Mouse (Mus musculus): Measurements from ENCODE around the gene Il9r. TPM values are rescaled to one million over a fixed set of nuclear protein-coding genes. Genes with fewer than 3 reads are reported as not detected.

Gene Il9r
- total and polyA plus RNA-seq, 3 experiments = 20.0 to 52.1 (median 47.5) TPM

DNA sequence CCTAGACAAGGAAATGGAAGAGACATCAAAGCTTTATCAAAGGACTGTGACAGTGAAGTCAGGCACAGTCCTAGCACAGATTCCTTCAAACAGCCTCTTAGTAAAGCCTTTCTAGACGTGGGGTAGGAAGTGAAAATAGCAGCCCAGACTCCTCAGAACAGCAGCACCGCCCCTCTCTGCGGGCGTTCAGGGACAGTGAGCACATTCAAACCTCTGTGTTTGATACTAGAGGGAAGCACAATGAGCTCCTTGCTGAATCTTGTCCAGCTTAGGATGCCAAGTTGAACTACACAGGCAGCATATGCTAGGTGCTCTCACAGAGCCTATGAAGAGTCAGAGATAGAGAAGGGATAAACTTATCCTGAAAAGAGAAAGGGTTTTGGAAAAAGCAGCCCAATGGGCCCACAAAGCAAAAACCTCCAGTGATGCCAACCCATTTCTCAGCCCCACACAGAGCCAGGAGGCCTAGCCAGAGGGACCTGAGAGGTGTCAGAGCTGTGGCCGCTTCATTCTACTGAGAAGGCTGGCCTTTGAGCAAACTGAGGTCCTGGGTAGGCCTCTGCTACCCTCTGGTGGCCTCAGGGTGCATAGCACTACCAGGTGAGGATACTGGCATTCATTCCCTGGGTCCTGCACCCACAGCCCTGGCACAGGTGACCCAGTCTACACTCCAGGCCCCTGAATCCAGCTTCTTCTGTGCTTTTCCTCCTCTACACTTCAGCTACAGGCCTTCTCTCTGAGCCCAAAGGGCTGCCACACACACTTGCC lies 38.2 kb upstream of the Il9r start:
- 0 out of 2 replicates have a peak overlapping the region, but pooled peaks have one; percentile 8 for H3K9ac ChIP-seq (ENCODE audit: insufficient read depth, low read depth)
- peak overlapping the region; percentile 42 for H3K4me2 ChIP-seq (ENCODE audit: insufficient read depth, low read depth, poor library complexity, severe bottlenecking)
- in situ Hi-C loops (cut with MboI; ENCODE audit: low pct_ligation_motif_present, low pct_unique_long_range_greater_than_20kb, low sequenced_read_pairs) = loop anchor here (5.0 to 10.0 kb wide), 2 partner anchors 36 to 53 kb away; partner anchors contain the start of gene Il9r
- no peak overlapping the region for H3K4me3 ChIP-seq (replicated peaks in 1 of 3; ENCODE audit: low read depth in 2 of 3, low read length in 2 of 3, poor library complexity in 1 of 3)
- peaks cover 11 to 30% of the 10 kb centered on the region in 2 experiments for H3K4me1 ChIP-seq (ENCODE audit: control insufficient read depth in 1 of 2, insufficient read depth in 2 of 2)
- peak overlapping the region; percentile 27 for H3K27ac ChIP-seq (ENCODE audit: insufficient read depth, low read depth)
- H3K9me3 ChIP-seq (replicated peaks; ENCODE audit: low read length) = no peaks in the 10 kb centered on the region
- peak; percentile 84 for DNase-seq (ENCODE audit: extremely low read depth)
- TF ChIP-seq IRF4 (IDR thresholded peaks at IDR 0.05; ENCODE audit: low read depth, low read length) (peak; percentile 72), JUND (conservative IDR thresholded peaks at IDR 0.05; ENCODE audit: low read depth, low read length) (peak; percentile 15; the same call in 1 of the 2 replicates), ZMIZ1 (IDR thresholded peaks at IDR 0.05; ENCODE audit: low read depth, low read length) (no peak), ETS1 (conservative IDR thresholded peaks at IDR 0.05; ENCODE audit: low read depth, low read length) (no peak), GABPA (IDR thresholded peaks at IDR 0.05; ENCODE audit: insufficient replicate concordance, low read depth, low read length) (no peak), E2F4 (IDR thresholded peaks at IDR 0.05; ENCODE audit: insufficient replicate concordance, low read depth, low read length) (0 out of 2 replicates have a peak, but pooled peaks have one; percentile 48), HCFC1 (IDR thresholded peaks at IDR 0.05; ENCODE audit: low read depth, low read length) (no peak), POLR2A (IDR thresholded peaks at IDR 0.05; ENCODE audit: low read depth, low read length) (no peak), RCOR1 (conservative IDR thresholded peaks at IDR 0.05; ENCODE audit: low read depth, low read length) (no peak), JUN (IDR thresholded peaks at IDR 0.05; ENCODE audit: insufficient read depth, low read depth, low read length) (no peak), PAX5 (IDR thresholded peaks at IDR 0.05; ENCODE audit: low read length) (no peak), MAFK (IDR thresholded peaks at IDR 0.05; ENCODE audit: insufficient replicate concordance, low read length) (no peak), MXI1 (IDR thresholded peaks at IDR 0.05; ENCODE audit: low read depth, low read length) (no peak), SMC3 (IDR thresholded peaks at IDR 0.05; ENCODE audit: low read depth, low read length) (peak; percentile 99), POLR2AphosphoS2 (IDR thresholded peaks at IDR 0.05; ENCODE audit: low read depth, low read length) (no peak), NRF1 (IDR thresholded peaks at IDR 0.05; ENCODE audit: low read depth, low read length) (peak; percentile 42; the same call in 1 of the 2 replicates), USF1 (IDR thresholded peaks at IDR 0.05; ENCODE audit: low read depth, low read length) (no peak), ZKSCAN1 (IDR thresholded peaks at IDR 0.05; ENCODE audit: borderline replicate concordance, low read depth, low read length) (no peak), MEF2A (IDR thresholded peaks at IDR 0.05; ENCODE audit: borderline replicate concordance, low read depth, low read length) (peak; percentile 72), NELFE (IDR thresholded peaks at IDR 0.05; ENCODE audit: low read depth, low read length) (peak; percentile 66), CTCF (conservative IDR thresholded peaks at IDR 0.05 in 1 of 2, IDR thresholded peaks at IDR 0.05 in 1 of 2; ENCODE audit: low read depth in 2 of 2, low read length in 2 of 2) (peak; percentile 97 to 98), MAX (IDR thresholded peaks at IDR 0.05; ENCODE audit: low read length) (no peak), ZC3H11A (IDR thresholded peaks at IDR 0.05; ENCODE audit: low read depth, low read length) (peak; percentile 94), EP300 (IDR thresholded peaks at IDR 0.05; ENCODE audit: low read length) (no peak), ELF1 (IDR thresholded peaks at IDR 0.05; ENCODE audit: low read depth, low read length) (0 out of 2 replicates have a peak, but pooled peaks have one; percentile 28), USF2 (conservative IDR thresholded peaks at IDR 0.05; ENCODE audit: low read depth, low read length) (no peak), BHLHE40 (IDR thresholded peaks at IDR 0.05; ENCODE audit: low read depth, low read length) (no peak), CHD2 (IDR thresholded peaks at IDR 0.05; ENCODE audit: low read length) (no peak), UBTF (IDR thresholded peaks at IDR 0.05; ENCODE audit: low read depth, low read length) (no peak), CHD1 (IDR thresholded peaks at IDR 0.05; ENCODE audit: low read depth, low read length) (no peak)
- H3K36me3 ChIP-seq (replicated peaks in 1 of 2; ENCODE audit: control insufficient read depth in 1 of 2, insufficient read depth in 1 of 2, low read length in 1 of 2) = peaks cover 75 to 93% of the 10 kb centered on the region in 2 experiments
- no peaks in the 10 kb centered on the region for H3K27me3 ChIP-seq (replicated peaks)
- dilution Hi-C loops (cut with MboI; ENCODE audit: extremely low pct_ligation_motif_present, extremely low pct_unique_long_range_greater_than_20kb, low sequenced_read_pairs) = no loop called here
- H3K79me2 ChIP-seq (replicated peaks; ENCODE audit: control insufficient read depth, extremely low read depth, insufficient read depth, poor library complexity, severe bottlenecking) = no peaks in the 10 kb centered on the region
